Mouse (Mus musculus) embryonic fibroblast, embryonic 13.5 days (primary cell): Measurements from ENCODE around the gene Retn.

Experiments
- CTCF ChIP-seq: IDR thresholded peaks from 2 replicates; pipeline ENCODE4 v1.5.1; 2011; ENCODE audit warnings: mild to moderate bottlenecking, control low read depth, low read length, moderate library complexity, borderline replicate concordance; ENCODE audit not compliant: insufficient read depth
- POLR2A ChIP-seq: IDR thresholded peaks from 2 replicates; pipeline ENCODE4 v1.6.1; 2011; ENCODE audit warnings: low read depth, mild to moderate bottlenecking, control low read depth, low read length, moderate library complexity

DNA sequence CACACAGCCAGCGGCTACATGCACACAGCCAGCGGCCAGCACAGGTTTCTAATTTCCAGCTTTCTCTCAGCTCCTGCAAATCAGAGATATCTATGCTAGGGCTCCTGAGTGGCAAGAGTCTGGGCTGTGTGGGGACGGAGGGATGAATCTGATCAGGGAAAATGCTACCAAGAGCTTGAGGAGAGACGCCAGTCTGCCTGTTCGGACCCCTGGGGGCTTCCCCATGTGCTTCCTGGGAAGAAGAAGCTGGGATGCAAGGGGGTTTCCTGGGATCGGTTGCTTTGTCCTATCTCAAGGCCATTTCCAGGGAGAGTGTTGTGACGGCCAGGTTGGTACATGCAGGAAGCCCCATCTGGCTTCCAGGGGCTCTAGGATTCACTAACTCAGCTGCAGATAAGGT is 52.0 kb downstream of the Retn start:
- no peak for TF ChIP-seq POLR2A
- TF ChIP-seq CTCF, result no peak
